Mouse (Mus musculus) brown adipose tissue, adult 24 weeks (tissue): Measurements from ENCODE around the gene Tnxb. TPM values are rescaled to one million over a fixed set of nuclear protein-coding genes. Genes with fewer than 3 reads are reported as not detected.

Experiments
- H3K27ac ChIP-seq: fragments of 200-500 bp; replicated peaks from 2 replicates; pipeline ENCODE4 v1.5.1; 2012; ENCODE audit warnings: low read depth, mild to moderate bottlenecking, low read length
- H3K4me1 ChIP-seq: fragments of 200-500 bp; 2 replicates; pipeline ENCODE4 v1.6.1; 2012; ENCODE audit warnings: low read length, mixed read lengths; ENCODE audit not compliant: control insufficient read depth, insufficient read depth, insufficient read length
- H3K4me3 ChIP-seq: fragments of 200-500 bp; 2 replicates; pipeline ENCODE4 v1.5.1; 2012; ENCODE audit warnings: low read depth, mild to moderate bottlenecking, low read length, moderate library complexity; ENCODE audit not compliant: insufficient read depth
- polyA plus RNA-seq: library from polyadenylated mRNA; stranded (reverse); fragments of >200 nt; gene quantifications from 2 replicates; pipeline ENCODE4 v1.2.4, GENCODE M21; 2012; ENCODE audit not compliant: missing spikeins, insufficient read depth, insufficient read length

Tnxb gene
- polyA plus RNA-seq, 1 experiment = 9.7 TPM

GRCm38 (mm10) chr17:34660259-34660820 lies 10.0 kb upstream of the Tnxb start:
- H3K27ac ChIP-seq = peak overlapping the region; percentile 58
- peaks cover 10% of the 10 kb centered on the region for H3K4me1 ChIP-seq
- peak overlapping the region; percentile 46 for H3K4me3 ChIP-seq

GRCm38 (mm10) chr17:34661121-34661591 lies 9.2 kb upstream of the Tnxb start:
- Histone ChIP-seq H3K4me3 (peak overlapping the region; percentile 46), H3K27ac (peak overlapping the region; percentile 79), H3K4me1 (peaks cover 4% of the 10 kb centered on the region)

GRCm38 (mm10) chr17:34662468-34662867 lies 7.9 kb upstream of the Tnxb start:
- Histone ChIP-seq H3K4me3 (peak overlapping the region; percentile 4), H3K4me1 (peaks cover 3% of the 10 kb centered on the region), H3K27ac (peak overlapping the region; percentile 30; the same call in 1 of the 2 replicates)

GRCm38 (mm10) chr17:34662978-34663377 lies 7.4 kb upstream of the Tnxb start:
- Histone ChIP-seq H3K4me1 (peaks cover 3% of the 10 kb centered on the region; the same call in 1 of the 2 replicates), H3K4me3 (peak overlapping the region; percentile 4; the same call in 1 of the 2 replicates), H3K27ac (no peak overlapping the region)

- Histone ChIP-seq H3K4me1 (peaks cover 3% of the 10 kb centered on the region; the same call in 1 of the 2 replicates), H3K27ac (no peak overlapping the region), H3K4me3 (no peak overlapping the region)
Observed at GRCm38 (mm10) chr17:34663558-34663957, 6.8 kb upstream of the Tnxb start.

- H3K27ac ChIP-seq = no peak overlapping the region
- H3K4me1 ChIP-seq = peaks cover 3% of the 10 kb centered on the region; the same call in 1 of the 2 replicates
- no peak overlapping the region for H3K4me3 ChIP-seq
Observed at GRCm38 (mm10) chr17:34664472-34664871, 5.9 kb upstream of the Tnxb start.

- 0 out of 2 replicates have a peak overlapping the region, but pooled peaks have one; percentile 16 for H3K4me3 ChIP-seq
- no peaks in the 10 kb centered on the region; the same call in 1 of the 2 replicates for H3K4me1 ChIP-seq
- no peak overlapping the region for H3K27ac ChIP-seq
Observed at GRCm38 (mm10) chr17:34671151-34672066, 1.1 kb downstream of the Tnxb start.

- no peak overlapping the region for H3K4me3 ChIP-seq
- H3K27ac ChIP-seq = no peak overlapping the region
- H3K4me1 ChIP-seq = no peaks in the 10 kb centered on the region; the same call in 1 of the 2 replicates
Observed at GRCm38 (mm10) chr17:34672246-34672792, 2.0 kb downstream of the Tnxb start.

- no peak overlapping the region for H3K4me3 ChIP-seq
- no peaks in the 10 kb centered on the region; the same call in 1 of the 2 replicates for H3K4me1 ChIP-seq
Observed at GRCm38 (mm10) chr17:34673139-34673538, 2.8 kb downstream of the Tnxb start.

GRCm38 (mm10) chr17:34674524-34675204 lies 4.3 kb downstream of the Tnxb start:
- Histone ChIP-seq H3K4me1 (no peaks in the 10 kb centered on the region; the same call in 1 of the 2 replicates), H3K27ac (no peak overlapping the region)

More at GRCm38 (mm10) chr17:34673139-34673538, 2.8 kb downstream of the Tnxb start:
- H3K27ac ChIP-seq = no peak overlapping the region

GRCm38 (mm10) chr17:34675205-34676092 lies 5.1 kb downstream of the Tnxb start:
- Histone ChIP-seq H3K4me3 (no peak overlapping the region), H3K4me1 (no peaks in the 10 kb centered on the region), H3K27ac (no peak overlapping the region)

More at GRCm38 (mm10) chr17:34674524-34675204, 4.3 kb downstream of the Tnxb start:
- H3K4me3 ChIP-seq = no peak overlapping the region

GRCm38 (mm10) chr17:34676093-34676460 lies 5.7 kb downstream of the Tnxb start:
- H3K4me1 ChIP-seq = peaks cover 5% of the 10 kb centered on the region; the same call in 1 of the 2 replicates
- H3K27ac ChIP-seq = no peak overlapping the region
- no peak overlapping the region for H3K4me3 ChIP-seq

GRCm38 (mm10) chr17:34676671-34677070 lies 6.3 kb downstream of the Tnxb start:
- H3K4me3 ChIP-seq = no peak overlapping the region
- peaks cover 9% of the 10 kb centered on the region; the same call in 1 of the 2 replicates for H3K4me1 ChIP-seq
- no peak overlapping the region for H3K27ac ChIP-seq

GRCm38 (mm10) chr17:34680191-34680590 lies 9.9 kb downstream of the Tnxb start:
- Histone ChIP-seq H3K27ac (no peak overlapping the region), H3K4me1 (peaks cover 33% of the 10 kb centered on the region), H3K4me3 (no peak overlapping the region)
